Mouse (Mus musculus) kidney, postnatal 0 days (tissue): ENCODE measurements around the gene Iqschfp. TPM values are rescaled to one million over a fixed set of nuclear protein-coding genes. Genes with fewer than 3 reads are reported as not detected.

Source experiments
- ATAC-seq: fragments of 200-750 bp; cut with Nextera tagmentation; replicated peaks from 2 replicates; pipeline ENCODE4 v1.8.0; 2017; ENCODE audit warnings: low read depth, moderate number of reproducible peaks, moderate TSS enrichment, moderate library complexity; ENCODE audit not compliant: low FRiP score
- DNase-seq: peaks from one replicate; pipeline ENCODE4 v3.0.0-alpha.2; 2016; ENCODE audit warnings: low spot score
- H3K27ac ChIP-seq: fragments of 300-500 bp; sonication (generic); 2 replicates; pipeline ENCODE4 v1.5.1; 2014; ENCODE audit warnings: mild to moderate bottlenecking
- H3K27me3 ChIP-seq: fragments of 300-500 bp; sonication (generic); 2 replicates; pipeline ENCODE4 v1.6.1; 2014; ENCODE audit warnings: low read length, mixed read lengths; ENCODE audit not compliant: insufficient read depth
- H3K36me3 ChIP-seq: fragments of 300-500 bp; sonication (generic); 2 replicates; pipeline ENCODE4 v1.6.1; 2014; ENCODE audit warnings: low read length, mixed read lengths; ENCODE audit not compliant: insufficient read depth
- H3K4me1 ChIP-seq: fragments of 300-500 bp; sonication (generic); replicated peaks from 2 replicates; pipeline ENCODE4 v1.6.1; 2014; ENCODE audit warnings: antibody characterized with exemption, low read length, mixed read lengths; ENCODE audit not compliant: insufficient read depth
- H3K4me2 ChIP-seq: fragments of 300-500 bp; sonication (generic); 2 replicates; pipeline ENCODE4 v1.6.1; 2014; ENCODE audit warnings: mild to moderate bottlenecking, low read length, moderate library complexity, mixed read lengths
- H3K4me3 ChIP-seq: fragments of 300-500 bp; sonication (generic); replicated peaks from 2 replicates; pipeline ENCODE4 v1.5.1; 2014; ENCODE audit warnings: low read depth, low read length
- H3K9ac ChIP-seq: fragments of 300-500 bp; sonication (generic); 2 replicates; pipeline ENCODE4 v1.6.1; 2014; ENCODE audit warnings: low read depth, low read length
- H3K9me3 ChIP-seq: fragments of 300-500 bp; sonication (generic); replicated peaks from 2 replicates; pipeline ENCODE4 v1.6.1; 2016; ENCODE audit warnings: low read length, inconsistent platforms, mixed read lengths
- CTCF ChIP-seq: IDR thresholded peaks from 2 replicates; pipeline ENCODE4 v1.5.1; 2016; ENCODE audit warnings: antibody characterized with exemption, low read depth, mild to moderate bottlenecking, moderate library complexity
- WGBS: fragments of 180-500 bp; shearing (Covaris S2); extraction: QIAGEN DNeasy Blood & Tissue Kit; methylation state at CpG from one replicate; pipeline ENCODE4 v1.1.7; 2014; 5-methylcytosine and 5-hydroxymethylcytosine counted together
- polyA plus RNA-seq: library from polyadenylated mRNA; unstranded; fragments of >200 nt; fragmentation: Nextera tagmentation; extraction: Ambion mirVana; gene quantifications from 2 replicates; pipeline ENCODE4 v1.2.1, GENCODE M21; 2015

Iqschfp gene
- polyA plus RNA-seq, 1 experiment from 2014 or later: 0.05 TPM

GRCm38 (mm10) chr3:68368029-68368428, 476.0 kb downstream of the Iqschfp start:
- H3K36me3 ChIP-seq: no peaks in the 10 kb centered on the region
- H3K4me2 ChIP-seq: no peak overlapping the region
- no peaks in the 10 kb centered on the region for H3K9me3 ChIP-seq
- no peak overlapping the region for H3K27ac ChIP-seq
- H3K4me1 ChIP-seq: no peaks in the 10 kb centered on the region
- no peak for DNase-seq
- H3K9ac ChIP-seq: no peak overlapping the region
- ATAC-seq: no peak
- no peaks in the 10 kb centered on the region for H3K27me3 ChIP-seq
- H3K4me3 ChIP-seq: no peak overlapping the region
- TF ChIP-seq CTCF: no peak

GRCm38 (mm10) chr3:68372925-68373324, 480.9 kb downstream of the Iqschfp start:
- no peaks in the 10 kb centered on the region for H3K4me1 ChIP-seq

DNA sequence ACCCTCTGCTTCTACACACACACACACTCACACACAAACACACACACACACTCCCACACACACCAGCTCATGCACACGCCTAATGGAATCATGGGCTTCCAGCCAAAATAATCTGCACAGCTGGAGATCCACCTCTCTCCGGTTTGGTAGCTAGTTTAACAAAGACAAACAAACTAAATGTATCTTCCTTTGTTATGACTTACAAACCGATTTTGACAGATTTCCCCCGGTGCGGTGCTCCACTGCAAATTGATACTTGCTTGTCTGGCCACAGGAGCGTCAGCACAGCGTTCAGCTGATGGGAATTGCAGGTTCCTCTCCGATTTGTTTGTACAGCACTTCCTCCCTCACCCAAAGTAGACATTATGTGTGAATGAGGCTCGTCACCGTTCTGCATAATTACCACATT, 483.1 kb downstream of the Iqschfp start:
- H3K4me2 ChIP-seq: no peak overlapping the region
- TF ChIP-seq CTCF: no peak
- no peak for DNase-seq
- 13% methylated on average over 10 of the region's 10 CpGs for WGBS
- no peak overlapping the region for H3K4me3 ChIP-seq
- H3K27me3 ChIP-seq: no peaks in the 10 kb centered on the region
- no peak for ATAC-seq
- H3K27ac ChIP-seq: no peak overlapping the region
- H3K36me3 ChIP-seq: no peaks in the 10 kb centered on the region
- H3K9ac ChIP-seq: no peak overlapping the region
- no peaks in the 10 kb centered on the region for H3K9me3 ChIP-seq
- H3K4me1 ChIP-seq: no peaks in the 10 kb centered on the region

More at GRCm38 (mm10) chr3:68372925-68373324, 480.9 kb downstream of the Iqschfp start:
- Histone ChIP-seq H3K27ac (no peak overlapping the region), H3K9ac (no peak overlapping the region), H3K4me2 (no peak overlapping the region), H3K9me3 (no peaks in the 10 kb centered on the region), H3K27me3 (no peaks in the 10 kb centered on the region), H3K36me3 (no peaks in the 10 kb centered on the region), H3K4me3 (no peak overlapping the region)
- WGBS: no CpG with 5 or more reads among the region's 1 CpGs
- DNase-seq: no peak
- no peak for ATAC-seq
- TF ChIP-seq CTCF: no peak

- Histone ChIP-seq H3K4me2 (no peak overlapping the region), H3K9ac (no peak overlapping the region), H3K4me3 (no peak overlapping the region), H3K36me3 (no peaks in the 10 kb centered on the region), H3K9me3 (no peaks in the 10 kb centered on the region), H3K27ac (no peak overlapping the region), H3K27me3 (no peaks in the 10 kb centered on the region), H3K4me1 (no peaks in the 10 kb centered on the region)
- WGBS: 70% methylated on average over 7 of the region's 7 CpGs
- no peak for ATAC-seq
- TF ChIP-seq CTCF: no peak
- DNase-seq: no peak
These were observed 485.6 kb downstream of the Iqschfp start for GRCm38 (mm10) chr3:68377452-68378198.

- no peak for ATAC-seq
- no peaks in the 10 kb centered on the region for H3K9me3 ChIP-seq
- no peak overlapping the region for H3K9ac ChIP-seq
- no peak overlapping the region for H3K4me2 ChIP-seq
- no peak overlapping the region for H3K27ac ChIP-seq
- no peak for TF ChIP-seq CTCF
- H3K4me1 ChIP-seq: no peaks in the 10 kb centered on the region
- H3K27me3 ChIP-seq: no peaks in the 10 kb centered on the region
- no peak for DNase-seq
- no peak overlapping the region for H3K4me3 ChIP-seq
- no peaks in the 10 kb centered on the region for H3K36me3 ChIP-seq
- 38% methylated on average over 2 of the region's 2 CpGs for WGBS
These were observed 486.8 kb downstream of the Iqschfp start for GRCm38 (mm10) chr3:68378799-68379198.

DNA sequence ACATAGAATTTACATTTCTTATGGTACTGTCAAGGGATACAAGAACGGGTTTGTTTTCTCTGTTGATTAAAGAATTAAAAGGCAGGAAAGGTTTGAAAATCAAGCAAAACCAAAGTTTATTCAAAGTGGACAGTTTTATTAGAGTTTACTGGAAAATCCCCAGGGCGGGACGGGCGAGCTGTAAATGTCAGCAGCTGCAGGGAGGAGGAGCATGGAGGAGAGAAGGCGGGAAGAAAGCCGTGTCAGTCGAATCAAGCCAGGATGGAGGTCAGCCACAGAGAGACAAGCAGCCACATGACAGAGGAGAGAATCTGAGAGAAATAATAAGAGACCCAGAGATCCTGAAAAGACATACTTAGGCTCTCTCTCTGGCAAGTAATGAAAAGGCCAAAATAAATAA, 487.2 kb downstream of the Iqschfp start:
- ATAC-seq (no peak), DNase-seq (peak; percentile 79)
- Histone ChIP-seq H3K4me1 (no peaks in the 10 kb centered on the region), H3K4me3 (no peak overlapping the region), H3K9me3 (no peaks in the 10 kb centered on the region), H3K36me3 (no peaks in the 10 kb centered on the region), H3K27me3 (no peaks in the 10 kb centered on the region), H3K4me2 (no peak overlapping the region), H3K27ac (no peak overlapping the region), H3K9ac (no peak overlapping the region)
- no peak for TF ChIP-seq CTCF
- WGBS: 28% methylated on average over 7 of the region's 7 CpGs

DNA sequence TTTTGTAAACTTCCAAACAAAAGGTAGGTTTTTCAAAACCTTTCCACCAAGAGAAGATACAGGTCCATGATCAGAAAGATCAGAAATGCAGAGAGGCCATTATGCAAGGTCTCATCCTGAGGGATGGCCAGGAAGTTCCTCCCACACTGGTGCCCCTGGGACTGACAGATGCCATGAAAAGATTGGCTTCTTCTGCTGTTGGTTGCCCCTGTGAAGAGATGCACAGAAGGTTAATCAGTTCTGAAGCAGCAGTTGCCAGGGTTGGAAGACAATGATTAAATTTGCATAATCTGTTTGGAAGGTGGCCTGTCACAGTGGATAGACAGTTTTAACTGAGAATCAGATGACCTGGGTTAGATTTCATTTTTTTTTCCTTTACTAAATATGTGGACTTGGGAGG, 491.6 kb downstream of the Iqschfp start:
- TF ChIP-seq CTCF: no peak
- no peak for DNase-seq
- no peak for ATAC-seq
- Histone ChIP-seq H3K9ac (no peak overlapping the region), H3K36me3 (no peaks in the 10 kb centered on the region), H3K27ac (no peak overlapping the region), H3K4me2 (no peak overlapping the region), H3K4me1 (no peaks in the 10 kb centered on the region), H3K4me3 (no peak overlapping the region), H3K27me3 (no peaks in the 10 kb centered on the region), H3K9me3 (no peaks in the 10 kb centered on the region)
